Mouse (Mus musculus) thymus, postnatal 4 days (tissue): Measurements from ENCODE around the gene Zfp106.
A peak's percentile ranks its signal among the peaks of the same experiment; 100 is the strongest.
"Not testable (repeated sequence)": the region's sequence is repeated elsewhere in the genome, so short reads cannot be mapped to it uniquely, and the experiment has no call there.

ENCODE experiments used
- DNase-seq: peaks from one replicate; pipeline ENCODE4 v3.0.0; 2021

Zfp106 gene

GRCm38 (mm10) chr2:120563235-120563990 is at the start of gene Zfp106:
TSS of gene Zfp106 (minus strand) at chr2:120563843.
- DNase-seq: peak; percentile 91

- peak; percentile 98 for DNase-seq
These were observed 45.4 kb upstream of the Zfp106 start, which contains the start of the genes Haus2 and Lrrc57 for GRCm38 (mm10) chr2:120608830-120609723. TSS of gene Haus2 (plus strand) at chr2:120609383. TSS of gene Lrrc57 (minus strand) at chr2:120609520.

- DNase-seq: peak; percentile 18
These were observed 42.5 kb upstream of the Zfp106 start for GRCm38 (mm10) chr2:120606021-120606690.

- DNase-seq: no peak
These were observed 35.9 kb upstream of the Zfp106 start for GRCm38 (mm10) chr2:120599506-120599905.

- no peak for DNase-seq
These were observed 34.1 kb upstream of the Zfp106 start for GRCm38 (mm10) chr2:120597734-120598133.

- no peak for DNase-seq
These were observed 28.6 kb upstream of the Zfp106 start for GRCm38 (mm10) chr2:120592227-120592626.

- no peak for DNase-seq
These were observed 26.1 kb upstream of the Zfp106 start for GRCm38 (mm10) chr2:120589759-120590158.

- no peak for DNase-seq
These were observed 14.6 kb upstream of the Zfp106 start for GRCm38 (mm10) chr2:120578286-120578685.

GRCm38 (mm10) chr2:120577799-120578198 is 14.2 kb upstream of the Zfp106 start:
- no peak for DNase-seq

- DNase-seq: no peak
These were observed 12.3 kb upstream of the Zfp106 start for GRCm38 (mm10) chr2:120575978-120576377.

GRCm38 (mm10) chr2:120575121-120575520 is 11.5 kb upstream of the Zfp106 start:
- DNase-seq: no peak

- DNase-seq: not testable (repeated sequence)
These were observed 8.5 kb upstream of the Zfp106 start for GRCm38 (mm10) chr2:120572161-120572560.

GRCm38 (mm10) chr2:120571081-120571480 is 7.4 kb upstream of the Zfp106 start:
- DNase-seq: no peak

GRCm38 (mm10) chr2:120567798-120568320 is 4.2 kb upstream of the Zfp106 start:
- DNase-seq: no peak

GRCm38 (mm10) chr2:120566886-120567797 is 3.5 kb upstream of the Zfp106 start, which contains the start of gene Snap23:
TSS of gene Snap23 (plus strand) at chr2:120567671.
- DNase-seq: peak; percentile 90

- DNase-seq: no peak
These were observed 1.7 kb upstream of the Zfp106 start for GRCm38 (mm10) chr2:120565363-120565762.

- DNase-seq: not testable (repeated sequence)
These were observed 1.0 kb upstream of the Zfp106 start for GRCm38 (mm10) chr2:120564548-120565188.

GRCm38 (mm10) chr2:120562859-120563234 is 796 bp downstream of the Zfp106 start:
- DNase-seq: no peak

- DNase-seq: no peak
These were observed 2.1 kb downstream of the Zfp106 start for GRCm38 (mm10) chr2:120561524-120561923.

GRCm38 (mm10) chr2:120558813-120559212 is 4.8 kb downstream of the Zfp106 start:
- DNase-seq: no peak

- no peak for DNase-seq
These were observed 6.8 kb downstream of the Zfp106 start for GRCm38 (mm10) chr2:120556868-120557267.
